Mouse (Mus musculus): ENCODE measurements around the gene Nipsnap3b. TPM values are rescaled to one million over a fixed set of nuclear protein-coding genes. Genes with fewer than 3 reads are reported as not detected.

The Nipsnap3b gene
- polyA plus RNA-seq, 1 experiment from 2014 or later: 58.6 TPM

DNA sequence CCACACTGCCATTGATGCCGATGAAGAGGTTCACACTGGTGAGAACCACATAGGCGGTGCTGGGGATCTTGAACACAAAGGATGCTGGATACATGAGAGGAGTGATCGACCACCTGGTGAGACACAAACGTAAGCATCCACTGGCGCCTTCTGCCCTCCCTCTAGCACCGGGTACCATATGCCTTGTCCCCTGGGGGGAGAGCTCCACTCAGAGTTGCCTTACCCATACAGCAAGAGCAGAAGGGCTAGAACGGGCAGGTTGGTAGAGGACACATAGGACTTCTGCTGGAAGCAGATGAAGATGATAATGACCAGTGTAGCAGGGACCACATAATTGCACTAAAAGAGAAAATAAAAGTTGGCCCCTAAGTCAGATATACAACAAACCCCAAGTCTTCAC, 34.1 kb downstream of the Nipsnap3b start:
- Histone ChIP-seq H3K36me3 (ENCODE audit: control insufficient read depth, insufficient read depth, low read length) (no peaks in the 10 kb centered on the region), H3K4me3 (ENCODE audit: low read depth, low read length) (no peak overlapping the region), H3K27ac (replicated peaks; ENCODE audit: low read depth, low read length) (no peak overlapping the region), H3K4me1 (ENCODE audit: control insufficient read depth, insufficient read depth, low read length) (no peaks in the 10 kb centered on the region), H3K9ac (ENCODE audit: low read length) (no peak overlapping the region), H3K4me2 (ENCODE audit: low read depth, severe bottlenecking) (no peak overlapping the region), H3K27me3 (ENCODE audit: control insufficient read depth, insufficient read depth, low read length) (no peaks in the 10 kb centered on the region), H3K9me3 (ENCODE audit: control insufficient read depth, low read length) (no peaks in the 10 kb centered on the region)
- no peak for ATAC-seq (ENCODE audit: insufficient number of reproducible peaks, low FRiP score, low TSS enrichment, low read depth)
- no peak for DNase-seq (ENCODE audit: low spot score)
- WGBS: 86% methylated on average over 7 of the region's 7 CpGs

DNA sequence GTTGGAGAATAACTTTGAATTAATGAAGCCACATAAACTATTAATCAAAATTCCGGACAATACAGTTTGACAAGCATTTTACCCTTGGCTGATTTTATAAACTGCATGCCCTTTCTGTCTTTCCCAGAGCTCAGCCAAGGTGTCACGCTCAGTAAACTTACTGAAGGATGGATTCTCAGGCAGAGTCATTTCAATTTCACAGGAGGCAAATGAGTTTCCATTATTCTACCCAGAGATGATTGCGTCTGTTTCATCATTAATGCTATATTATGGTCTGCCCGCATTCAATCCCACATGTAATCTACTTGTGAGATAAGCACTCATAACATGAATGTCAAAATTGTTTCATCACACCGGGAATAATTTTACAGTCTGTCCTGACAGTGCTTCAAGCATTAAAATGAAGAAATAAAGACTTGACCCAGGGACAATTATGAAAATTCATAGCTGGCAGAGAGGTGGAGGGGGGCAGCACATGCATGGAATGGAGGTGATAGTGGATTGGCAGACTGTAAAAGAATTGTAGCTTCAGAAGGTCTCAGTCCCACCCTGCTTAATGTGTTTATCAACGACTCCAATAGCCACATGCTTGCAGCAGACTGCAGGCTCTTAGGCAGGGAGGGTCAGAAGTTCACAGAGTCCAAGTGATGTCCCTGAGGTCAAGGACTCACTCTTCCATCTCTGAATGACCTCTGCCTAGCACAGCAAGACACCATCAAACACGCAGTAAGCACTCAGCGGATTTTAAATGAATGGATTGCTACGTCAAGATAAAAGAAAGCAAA, 34.8 kb downstream of the Nipsnap3b start:
- no peak for ATAC-seq (ENCODE audit: insufficient number of reproducible peaks, low FRiP score, low TSS enrichment, low read depth)
- no peak overlapping the region for H3K4me3 ChIP-seq (ENCODE audit: low read depth, low read length)
- no peak overlapping the region for H3K9ac ChIP-seq (ENCODE audit: low read length)
- H3K27ac ChIP-seq (replicated peaks; ENCODE audit: low read depth, low read length): no peak overlapping the region
- H3K36me3 ChIP-seq (ENCODE audit: control insufficient read depth, insufficient read depth, low read length): no peaks in the 10 kb centered on the region
- 79% methylated on average over 9 of the region's 9 CpGs for WGBS
- H3K4me1 ChIP-seq (ENCODE audit: control insufficient read depth, insufficient read depth, low read length): no peaks in the 10 kb centered on the region
- DNase-seq (ENCODE audit: low spot score): no peak
- H3K9me3 ChIP-seq (ENCODE audit: control insufficient read depth, low read length): no peaks in the 10 kb centered on the region
- no peaks in the 10 kb centered on the region for H3K27me3 ChIP-seq (ENCODE audit: control insufficient read depth, insufficient read depth, low read length)
- no peak overlapping the region for H3K4me2 ChIP-seq (ENCODE audit: low read depth, severe bottlenecking)

DNA sequence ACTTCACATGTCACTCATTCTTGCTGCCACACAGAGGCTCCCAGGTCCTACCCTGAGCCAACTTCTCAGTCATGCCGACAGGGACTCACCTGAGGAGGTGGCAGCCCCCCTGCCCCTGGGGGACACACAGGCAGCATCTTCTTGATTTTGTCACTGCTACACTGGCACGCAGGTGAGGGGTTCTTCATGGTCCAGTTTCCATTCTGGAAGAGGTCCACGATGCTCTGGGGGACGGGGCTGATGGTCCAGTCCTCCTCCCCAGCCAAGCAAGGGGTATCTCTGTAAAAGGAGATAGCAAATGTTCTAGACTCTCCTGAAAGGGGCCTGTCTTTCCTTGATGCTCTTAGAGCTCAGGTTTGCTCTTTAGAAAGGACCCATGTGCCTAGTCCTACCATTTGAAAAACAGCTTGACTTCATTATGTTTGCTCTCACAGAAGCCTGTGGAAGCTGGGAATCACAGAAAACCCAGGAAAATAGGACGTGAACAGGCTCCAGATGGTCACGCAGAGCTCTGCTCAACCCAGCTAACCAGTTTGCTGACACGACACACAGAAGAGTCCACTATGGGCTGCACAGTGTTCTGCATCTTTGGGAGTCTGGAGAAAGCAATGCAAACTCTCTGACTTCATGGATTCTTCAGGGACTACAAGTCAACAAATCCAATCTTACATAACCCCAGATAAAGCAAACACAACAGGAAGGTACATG, 50.8 kb downstream of the Nipsnap3b start:
- H3K4me1 ChIP-seq (ENCODE audit: control insufficient read depth, insufficient read depth, low read length): no peaks in the 10 kb centered on the region
- no peak overlapping the region for H3K4me2 ChIP-seq (ENCODE audit: low read depth, severe bottlenecking)
- no peaks in the 10 kb centered on the region for H3K9me3 ChIP-seq (ENCODE audit: control insufficient read depth, low read length)
- H3K27ac ChIP-seq (replicated peaks; ENCODE audit: low read depth, low read length): no peak overlapping the region
- no peak overlapping the region for H3K4me3 ChIP-seq (ENCODE audit: low read depth, low read length)
- no peaks in the 10 kb centered on the region for H3K27me3 ChIP-seq (ENCODE audit: control insufficient read depth, insufficient read depth, low read length)
- 84% methylated on average over 7 of the region's 7 CpGs for WGBS
- no peak overlapping the region for H3K9ac ChIP-seq (ENCODE audit: low read length)
- ATAC-seq (ENCODE audit: insufficient number of reproducible peaks, low FRiP score, low TSS enrichment, low read depth): no peak
- H3K36me3 ChIP-seq (ENCODE audit: control insufficient read depth, insufficient read depth, low read length): no peaks in the 10 kb centered on the region
- no peak for DNase-seq (ENCODE audit: low spot score)

Other genes with a start within 250 kb of the Nipsnap3b start
- gene Olfr275, start 197.3 kb upstream of the Nipsnap3b start, polyA plus RNA-seq (2014; fragmentation: Nextera tagmentation; extraction: Ambion mirVana): not detected in 2 replicates
- not detected in 2 replicates for gene Olfr273, start 152.6 kb upstream of the Nipsnap3b start, polyA plus RNA-seq (2014; fragmentation: Nextera tagmentation; extraction: Ambion mirVana)
- not detected in 2 replicates for gene Olfr272, start 92.7 kb upstream of the Nipsnap3b start, polyA plus RNA-seq (2014; fragmentation: Nextera tagmentation; extraction: Ambion mirVana)
- gene Olfr270, start 47.3 kb upstream of the Nipsnap3b start, polyA plus RNA-seq (2014; fragmentation: Nextera tagmentation; extraction: Ambion mirVana): not detected in 2 replicates
- not detected in 2 replicates for gene Nipsnap3a, start 22.6 kb upstream of the Nipsnap3b start, polyA plus RNA-seq (2014; fragmentation: Nextera tagmentation; extraction: Ambion mirVana)
- gene Abca1, start 148.0 kb downstream of the Nipsnap3b start, polyA plus RNA-seq (2014; fragmentation: Nextera tagmentation; extraction: Ambion mirVana): 4.3 and 4.5 TPM in 2 replicates

Measured in limb, embryonic 11.5 days (tissue).